ENCODE assay signal across 7 mouse cellular contexts in the genomic region with DNA sequence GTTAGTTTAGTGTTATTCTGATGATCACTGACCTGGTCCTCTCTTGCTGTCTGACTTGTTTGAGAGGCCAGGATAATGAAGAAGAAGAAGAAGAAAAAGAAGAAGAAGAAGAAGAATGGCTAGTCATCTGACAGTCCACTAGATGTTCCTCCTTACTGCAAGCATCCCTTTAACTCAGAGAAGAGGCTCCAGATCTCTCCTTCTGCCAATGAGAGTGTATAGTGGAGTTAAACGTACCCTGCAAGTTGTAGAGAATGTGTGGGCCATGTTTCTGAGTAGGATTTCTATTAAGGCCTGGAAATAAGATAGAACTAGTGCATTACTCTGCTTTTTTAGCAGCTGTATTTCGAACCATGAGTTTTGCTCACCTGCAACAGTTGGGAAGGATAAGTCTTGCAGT. TPM values are rescaled to one million over a fixed set of nuclear protein-coding genes. Genes with fewer than 3 reads are reported as not detected.
DNase-seq lines count a peak whose midpoint lies in the region; ATAC-seq and TF ChIP-seq lines count a peak whose summit lies in the region.

No protein-coding gene starts in this region.

- no peak overlapping the region for H3K27ac ChIP-seq in neural tube, embryonic 11.5 days (ENCODE audit: low read depth, low read length)
- peak overlapping the region; percentile 100 for H3K27ac ChIP-seq in forebrain, embryonic 10.5 days
- no peak overlapping the region for H3K27ac ChIP-seq in limb, embryonic 13.5 days
- H3K27ac ChIP-seq in stomach, postnatal 0 days (replicated peaks): no peak overlapping the region

- H3K27me3 ChIP-seq in neural tube, embryonic 11.5 days (ENCODE audit: control insufficient read depth, insufficient read depth, low read length): no peaks in the 10 kb centered on the region
- H3K27me3 ChIP-seq in forebrain, embryonic 10.5 days (ENCODE audit: poor library complexity, severe bottlenecking): no peaks in the 10 kb centered on the region
- H3K27me3 ChIP-seq in limb, embryonic 13.5 days: no peaks in the 10 kb centered on the region
- no peaks in the 10 kb centered on the region for H3K27me3 ChIP-seq in stomach, postnatal 0 days (ENCODE audit: control insufficient read depth, insufficient read depth, low read length)

- H3K9ac ChIP-seq in neural tube, embryonic 11.5 days (ENCODE audit: low read length): peak overlapping the region; percentile 44; the same call in 1 of the 2 replicates
- H3K9ac ChIP-seq in limb, embryonic 13.5 days: peak overlapping the region; percentile 100
- H3K9ac ChIP-seq in stomach, postnatal 0 days (ENCODE audit: low read length): peak overlapping the region; percentile 100

- H3K36me3 ChIP-seq in neural tube, embryonic 11.5 days (ENCODE audit: control insufficient read depth, insufficient read depth, low read length): no peaks in the 10 kb centered on the region; the same call in 1 of the 2 replicates
- peaks cover 43% of the 10 kb centered on the region for H3K36me3 ChIP-seq in forebrain, embryonic 10.5 days (replicated peaks)
- H3K36me3 ChIP-seq in limb, embryonic 13.5 days: peaks cover 17% of the 10 kb centered on the region
- no peaks in the 10 kb centered on the region for H3K36me3 ChIP-seq in stomach, postnatal 0 days (ENCODE audit: control insufficient read depth, insufficient read depth, low read length)

- DNase-seq in neural tube, embryonic 11.5 days (ENCODE audit: low spot score): no peak
- no peak for DNase-seq in neural tube, embryonic 10.5 days (ENCODE audit: extremely low spot score, low spot score)
- no peak for DNase-seq in forebrain, embryonic 10.5 days (ENCODE audit: extremely low spot score, low spot score)
- DNase-seq in stomach, postnatal 0 days (ENCODE audit: low spot score): no peak
- no peak for DNase-seq in thymus, postnatal 14 days
- no peak for DNase-seq in right cerebral cortex, postnatal 36 days (ENCODE audit: low spot score in 2 of 2)

- peak overlapping the region; percentile 99 for H3K4me3 ChIP-seq in neural tube, embryonic 11.5 days (ENCODE audit: low read depth, low read length)
- peak overlapping the region; percentile 82 for H3K4me3 ChIP-seq in forebrain, embryonic 10.5 days
- H3K4me3 ChIP-seq in limb, embryonic 13.5 days: peak overlapping the region; percentile 92
- peak overlapping the region; percentile 97 for H3K4me3 ChIP-seq in stomach, postnatal 0 days (ENCODE audit: low read depth, low read length)

- no peak for TF ChIP-seq EP300 in stomach, postnatal 0 days (optimal IDR thresholded peaks at IDR 0.05)

- peaks cover 3% of the 10 kb centered on the region; the same call in 1 of the 2 replicates for H3K4me1 ChIP-seq in neural tube, embryonic 11.5 days (ENCODE audit: control insufficient read depth, insufficient read depth, low read length)
- peaks cover 31% of the 10 kb centered on the region for H3K4me1 ChIP-seq in forebrain, embryonic 10.5 days
- H3K4me1 ChIP-seq in limb, embryonic 13.5 days: peaks cover 26% of the 10 kb centered on the region
- no peaks in the 10 kb centered on the region for H3K4me1 ChIP-seq in stomach, postnatal 0 days (replicated peaks; ENCODE audit: control insufficient read depth, insufficient read depth)

- no peak for ATAC-seq in neural tube, embryonic 11.5 days (ENCODE audit: insufficient read depth, low FRiP score, low TSS enrichment)
- no peak for ATAC-seq in limb, embryonic 13.5 days (ENCODE audit: low FRiP score, low read depth)
- no peak for ATAC-seq in stomach, postnatal 0 days (ENCODE audit: low FRiP score, low TSS enrichment)

- no peaks in the 10 kb centered on the region for H3K9me3 ChIP-seq in neural tube, embryonic 11.5 days (ENCODE audit: control insufficient read depth, low read length)
- H3K9me3 ChIP-seq in forebrain, embryonic 10.5 days: no peaks in the 10 kb centered on the region
- no peaks in the 10 kb centered on the region for H3K9me3 ChIP-seq in limb, embryonic 13.5 days
- H3K9me3 ChIP-seq in stomach, postnatal 0 days (ENCODE audit: control insufficient read depth, low read length): no peaks in the 10 kb centered on the region

- 48% methylated on average over 2 of the region's 2 CpGs for WGBS in neural tube, embryonic 11.5 days
- WGBS in forebrain, embryonic 10.5 days: 59% methylated on average over 2 of the region's 2 CpGs
- 38% methylated on average over 2 of the region's 2 CpGs for WGBS in limb, embryonic 13.5 days
- WGBS in stomach, postnatal 0 days: 28% methylated on average over 2 of the region's 2 CpGs

- TF ChIP-seq CTCF in stomach, postnatal 0 days (IDR thresholded peaks at IDR 0.05; ENCODE audit: low read depth): no peak

- peak overlapping the region; percentile 78 for H3K4me2 ChIP-seq in neural tube, embryonic 11.5 days (ENCODE audit: low read depth)
- H3K4me2 ChIP-seq in limb, embryonic 13.5 days (replicated peaks): peak overlapping the region; percentile 87
- peak overlapping the region; percentile 74 for H3K4me2 ChIP-seq in stomach, postnatal 0 days (replicated peaks; ENCODE audit: low read depth)

RNA-seq across cellular contexts. Expression of gene Ep300, which starts 2.5 kb away (rescaled TPM):
- 25.4 and 29.6 TPM in 2 replicates for polyA plus RNA-seq in neural tube, embryonic 11.5 days (2014; fragmentation: Nextera tagmentation; extraction: Ambion mirVana)
- polyA plus RNA-seq in forebrain, embryonic 10.5 days (2016; fragmentation: Nextera tagmentation; extraction: Ambion mirVana): 16.3 and 19.8 TPM in 2 replicates
- 16.6 and 19.7 TPM in 2 replicates for polyA plus RNA-seq in limb, embryonic 13.5 days (2015; fragmentation: Nextera tagmentation; extraction: Ambion mirVana)
- 6.0 and 8.5 TPM in 2 replicates for polyA plus RNA-seq in stomach, postnatal 0 days (2015; fragmentation: Nextera tagmentation; extraction: Ambion mirVana)

Comparison
In these comparisons a context has a peak if more than half of its experiments do, and no peak if none do; other contexts are left out.
1. H3K9ac ChIP-seq: peak in every context shown above with its lines; median percentile 100 in limb, embryonic 13.5 days; 100 in stomach, postnatal 0 days; 44 in neural tube, embryonic 11.5 days.